Mouse (Mus musculus): ENCODE results near the gene Glmn. TPM values are rescaled to one million over a fixed set of nuclear protein-coding genes. Genes with fewer than 3 reads are reported as not detected.

Glmn gene
- polyA plus RNA-seq, 1 experiment from 2014 or later = 34.2 TPM

GRCm38 (mm10) chr5:107511326-107511725, 86.4 kb downstream of the Glmn start:
- DNase-seq (ENCODE audit: low spot score) (no peak), ATAC-seq (replicated peaks; ENCODE audit: low FRiP score) (no peak)
- H3K4me2 ChIP-seq (ENCODE audit: low read depth, low read length, severe bottlenecking) = no peak overlapping the region
- H3K36me3 ChIP-seq (ENCODE audit: control insufficient read depth, insufficient read depth, low read length) = no peaks in the 10 kb centered on the region; the same call in 1 of the 2 replicates
- H3K27me3 ChIP-seq (ENCODE audit: control insufficient read depth, insufficient read depth, low read length) = no peaks in the 10 kb centered on the region
- no peak overlapping the region for H3K27ac ChIP-seq (ENCODE audit: low read depth, low read length)
- H3K4me3 ChIP-seq (ENCODE audit: low read depth, low read length) = no peak overlapping the region
- H3K9me3 ChIP-seq (ENCODE audit: control insufficient read depth, low read length) = no peaks in the 10 kb centered on the region
- WGBS = 64% methylated on average over 2 of the region's 2 CpGs
- no peaks in the 10 kb centered on the region for H3K4me1 ChIP-seq (replicated peaks; ENCODE audit: control insufficient read depth, insufficient read depth, low read length)
- no peak overlapping the region for H3K9ac ChIP-seq (ENCODE audit: low read length)

GRCm38 (mm10) chr5:107510503-107510902, 87.2 kb downstream of the Glmn start:
- no peaks in the 10 kb centered on the region; the same call in 1 of the 2 replicates for H3K36me3 ChIP-seq (ENCODE audit: control insufficient read depth, insufficient read depth, low read length)
- no peak overlapping the region for H3K27ac ChIP-seq (ENCODE audit: low read depth, low read length)
- H3K4me1 ChIP-seq (replicated peaks; ENCODE audit: control insufficient read depth, insufficient read depth, low read length) = no peaks in the 10 kb centered on the region
- 89% methylated on average over 10 of the region's 10 CpGs for WGBS
- no peak overlapping the region for H3K4me3 ChIP-seq (ENCODE audit: low read depth, low read length)
- H3K9ac ChIP-seq (ENCODE audit: low read length) = no peak overlapping the region
- ATAC-seq (replicated peaks; ENCODE audit: low FRiP score) (no peak), DNase-seq (ENCODE audit: low spot score) (no peak)
- H3K4me2 ChIP-seq (ENCODE audit: low read depth, low read length, severe bottlenecking) = no peak overlapping the region
- no peaks in the 10 kb centered on the region for H3K9me3 ChIP-seq (ENCODE audit: control insufficient read depth, low read length)
- no peaks in the 10 kb centered on the region for H3K27me3 ChIP-seq (ENCODE audit: control insufficient read depth, insufficient read depth, low read length)

GRCm38 (mm10) chr5:107507321-107507720, 90.4 kb downstream of the Glmn start, which contains the start of gene Gm42669:
Gm42669 (plus strand) TSS chr5:107507621.
- Histone ChIP-seq H3K27ac (ENCODE audit: low read depth, low read length) (no peak within 1 kb of the TSS), H3K36me3 (ENCODE audit: control insufficient read depth, insufficient read depth, low read length) (no peaks in the 10 kb centered on the region; the same call in 1 of the 2 replicates), H3K9ac (ENCODE audit: low read length) (no peak within 1 kb of the TSS), H3K4me3 (ENCODE audit: low read depth, low read length) (no peak within 1 kb of the TSS), H3K4me2 (ENCODE audit: low read depth, low read length, severe bottlenecking) (no peak within 1 kb of the TSS), H3K27me3 (ENCODE audit: control insufficient read depth, insufficient read depth, low read length) (no peaks in the 10 kb centered on the region), H3K4me1 (replicated peaks; ENCODE audit: control insufficient read depth, insufficient read depth, low read length) (no peaks in the 10 kb centered on the region), H3K9me3 (ENCODE audit: control insufficient read depth, low read length) (no peaks in the 10 kb centered on the region)
- ATAC-seq (replicated peaks; ENCODE audit: low FRiP score) = no peak
- WGBS = 84% methylated on average over 4 of the region's 4 CpGs
- DNase-seq (ENCODE audit: low spot score) = no peak

- H3K4me2 ChIP-seq (ENCODE audit: low read depth, low read length, severe bottlenecking) = no peak overlapping the region
- ATAC-seq (replicated peaks; ENCODE audit: low FRiP score) (no peak), DNase-seq (ENCODE audit: low spot score) (no peak)
- no peak overlapping the region for H3K27ac ChIP-seq (ENCODE audit: low read depth, low read length)
- no peak overlapping the region for H3K9ac ChIP-seq (ENCODE audit: low read length)
- no peak overlapping the region for H3K4me3 ChIP-seq (ENCODE audit: low read depth, low read length)
- no peaks in the 10 kb centered on the region for H3K9me3 ChIP-seq (ENCODE audit: control insufficient read depth, low read length)
- H3K4me1 ChIP-seq (replicated peaks; ENCODE audit: control insufficient read depth, insufficient read depth, low read length) = peaks cover 7% of the 10 kb centered on the region
- H3K27me3 ChIP-seq (ENCODE audit: control insufficient read depth, insufficient read depth, low read length) = no peaks in the 10 kb centered on the region
- H3K36me3 ChIP-seq (ENCODE audit: control insufficient read depth, insufficient read depth, low read length) = no peaks in the 10 kb centered on the region
- 71% methylated on average over 1 of the region's 1 CpGs for WGBS
Measured at GRCm38 (mm10) chr5:107500741-107501140, 96.9 kb downstream of the Glmn start.

GRCm38 (mm10) chr5:107499891-107500535, 97.7 kb downstream of the Glmn start:
- H3K27me3 ChIP-seq (ENCODE audit: control insufficient read depth, insufficient read depth, low read length) = no peaks in the 10 kb centered on the region
- peaks cover 7% of the 10 kb centered on the region for H3K4me1 ChIP-seq (replicated peaks; ENCODE audit: control insufficient read depth, insufficient read depth, low read length)
- no peak overlapping the region for H3K9ac ChIP-seq (ENCODE audit: low read length)
- no peak overlapping the region for H3K4me3 ChIP-seq (ENCODE audit: low read depth, low read length)
- WGBS = 89% methylated on average over 5 of the region's 5 CpGs
- H3K27ac ChIP-seq (ENCODE audit: low read depth, low read length) = no peak overlapping the region
- H3K9me3 ChIP-seq (ENCODE audit: control insufficient read depth, low read length) = no peaks in the 10 kb centered on the region
- DNase-seq (ENCODE audit: low spot score) (no peak), ATAC-seq (replicated peaks; ENCODE audit: low FRiP score) (no peak)
- H3K4me2 ChIP-seq (ENCODE audit: low read depth, low read length, severe bottlenecking) = no peak overlapping the region
- no peaks in the 10 kb centered on the region for H3K36me3 ChIP-seq (ENCODE audit: control insufficient read depth, insufficient read depth, low read length)

Other genes starting within 250 kb of the Glmn start
- 0.95 and 1.1 TPM in 2 replicates for gene Ephx4, start 195.2 kb downstream of the Glmn start, polyA plus RNA-seq (2014; fragmentation: Nextera tagmentation; extraction: Ambion mirVana)
- not detected in 2 replicates for gene Lpcat2b, start 166.3 kb downstream of the Glmn start, polyA plus RNA-seq (2014; fragmentation: Nextera tagmentation; extraction: Ambion mirVana)
- 9.4 and 10.0 TPM in 2 replicates for gene Btbd8, start 159.9 kb downstream of the Glmn start, polyA plus RNA-seq (2014; fragmentation: Nextera tagmentation; extraction: Ambion mirVana)
- gene Gm42669, start 90.3 kb downstream of the Glmn start, polyA plus RNA-seq (2014; fragmentation: Nextera tagmentation; extraction: Ambion mirVana) = 0.48 and 0.63 TPM in 2 replicates
- gene 1700028K03Rik, start 63.2 kb downstream of the Glmn start, polyA plus RNA-seq (2014; fragmentation: Nextera tagmentation; extraction: Ambion mirVana) = 0.16 TPM in 1 of 2 replicates, not detected in the other
- gene Rpap2, start 515 bp downstream of the Glmn start, polyA plus RNA-seq (2014; fragmentation: Nextera tagmentation; extraction: Ambion mirVana) = 16.6 and 21.1 TPM in 2 replicates
- gene Gfi1, start 128.1 kb upstream of the Glmn start, polyA plus RNA-seq (2014; fragmentation: Nextera tagmentation; extraction: Ambion mirVana) = 0.07 TPM in 1 of 2 replicates, not detected in the other
- 0.15 and 0.16 TPM in 2 replicates for gene Ube2d2b, start 232.2 kb upstream of the Glmn start, polyA plus RNA-seq (2014; fragmentation: Nextera tagmentation; extraction: Ambion mirVana)